Mouse (Mus musculus): ENCODE data around the gene Mocs3. TPM values are rescaled to one million over a fixed set of nuclear protein-coding genes. Genes with fewer than 3 reads are reported as not detected.

Gene Mocs3
- polyA plus RNA-seq (2015; fragmentation: Nextera tagmentation; extraction: Ambion mirVana), result 5.6 and 5.9 TPM in 2 replicates

DNA sequence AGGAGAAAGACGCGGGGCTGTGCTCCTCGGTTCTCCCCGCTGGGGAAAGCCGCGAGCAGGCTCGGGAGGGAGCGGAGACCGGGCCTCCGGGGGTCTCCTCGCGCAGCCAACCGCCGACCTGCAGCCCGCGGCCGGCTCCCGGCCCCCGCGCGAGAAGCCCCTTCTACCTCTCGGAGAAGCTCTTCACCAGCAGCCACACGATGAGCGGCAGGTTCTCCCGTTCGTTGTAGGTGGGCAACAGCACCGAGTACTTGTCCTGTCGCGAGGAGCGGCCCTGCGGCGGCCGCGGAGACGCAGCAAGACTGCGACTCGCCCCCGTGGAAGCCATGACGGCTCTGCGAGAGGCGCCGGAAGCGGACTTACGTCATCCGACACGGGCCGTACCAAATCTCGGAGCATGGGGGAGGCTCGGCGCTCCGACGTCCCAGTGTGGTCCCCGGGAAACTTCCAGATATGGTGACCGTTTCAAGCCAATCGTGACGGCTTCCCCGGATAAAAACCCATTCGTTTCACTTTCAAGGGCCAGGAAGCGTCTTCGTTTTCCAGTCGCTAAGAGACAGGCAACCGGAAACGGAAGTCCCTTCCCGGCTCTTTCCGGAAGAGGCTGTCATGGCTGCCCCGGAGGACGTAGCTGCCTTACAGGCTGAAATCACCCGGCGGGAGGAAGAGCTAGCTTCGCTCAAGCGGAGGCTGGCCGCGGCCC lies at the start of gene Mocs3, which contains the start of the genes Gm20716 and Dpm1:
Mocs3 (plus strand) TSS at position 597 of the 703 bp plus-strand sequence.
Gm20716 (minus strand) TSS at position 339 of the 703 bp plus-strand sequence.
Dpm1 (minus strand) TSS at position 566 of the 703 bp plus-strand sequence.
- peak within 1 kb of the TSS; percentile 92 for H3K4me3 ChIP-seq (ENCODE audit: low read depth, low read length)
- peak within 1 kb of the TSS; percentile 94 for H3K27ac ChIP-seq (ENCODE audit: low read length)
- H3K4me1 ChIP-seq (ENCODE audit: insufficient read depth, low read depth, low read length), result peaks cover 12% of the 10 kb centered on the region; the same call in 1 of the 2 replicates
- peak; percentile 46; the same call in 1 of the 2 replicates for TF ChIP-seq EP300 (IDR thresholded peaks at IDR 0.05)
- no peak for TF ChIP-seq CTCF (IDR thresholded peaks at IDR 0.05)
- peak within 1 kb of the TSS; percentile 90 for H3K9ac ChIP-seq (replicated peaks; ENCODE audit: low read depth)
- H3K27me3 ChIP-seq (replicated peaks; ENCODE audit: insufficient read depth, low read length), result no peaks in the 10 kb centered on the region
- peaks cover 12% of the 10 kb centered on the region for H3K36me3 ChIP-seq (ENCODE audit: insufficient read depth, low read length)
- ATAC-seq, result peak; percentile 90
- no peaks in the 10 kb centered on the region for H3K9me3 ChIP-seq (ENCODE audit: low read length)
- DNase-seq (ENCODE audit: low spot score), result peak; percentile 95
- peak within 1 kb of the TSS; percentile 98 for H3K4me2 ChIP-seq (replicated peaks; ENCODE audit: low read depth, low read length)
- under 1% methylated on average over 70 of the region's 73 CpGs for WGBS

DNA sequence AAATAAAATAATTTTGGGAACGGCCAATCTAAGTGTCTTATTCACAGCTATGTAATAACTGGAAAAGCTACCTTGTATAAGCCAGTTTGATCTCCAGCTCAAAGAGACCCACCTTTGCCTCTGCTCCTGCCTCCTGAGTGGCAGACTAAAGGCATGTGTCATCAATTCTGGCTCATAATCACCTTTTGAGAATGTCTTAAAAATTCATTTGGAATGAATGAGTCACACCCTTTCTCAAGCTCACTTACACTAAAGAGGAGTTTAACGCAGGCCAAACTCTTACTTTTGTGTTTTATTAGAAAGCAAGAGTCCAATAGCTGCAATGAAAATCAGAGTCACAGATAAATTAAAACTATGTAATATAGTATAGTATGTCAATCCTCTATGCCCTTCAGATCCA lies 38.6 kb upstream of the Mocs3 start:
- Histone ChIP-seq H3K4me3 (ENCODE audit: low read depth, low read length) (no peak overlapping the region), H3K4me1 (ENCODE audit: insufficient read depth, low read depth, low read length) (peaks cover 6% of the 10 kb centered on the region; the same call in 1 of the 2 replicates), H3K9me3 (ENCODE audit: low read length) (no peaks in the 10 kb centered on the region), H3K27me3 (replicated peaks; ENCODE audit: insufficient read depth, low read length) (no peaks in the 10 kb centered on the region), H3K27ac (ENCODE audit: low read length) (no peak overlapping the region), H3K9ac (replicated peaks; ENCODE audit: low read depth) (no peak overlapping the region), H3K36me3 (ENCODE audit: insufficient read depth, low read length) (peaks cover 7% of the 10 kb centered on the region; the same call in 1 of the 2 replicates), H3K4me2 (replicated peaks; ENCODE audit: low read depth, low read length) (no peak overlapping the region)
- TF ChIP-seq CTCF (IDR thresholded peaks at IDR 0.05) (no peak), EP300 (IDR thresholded peaks at IDR 0.05) (no peak)
- peak; percentile 42 for DNase-seq (ENCODE audit: low spot score)
- no peak; the same call in 1 of the 2 replicates for ATAC-seq
- 63% methylated on average over 2 of the region's 2 CpGs for WGBS

GRCm38 (mm10) chr2:168193685-168194084 lies 36.7 kb upstream of the Mocs3 start:
- H3K4me1 ChIP-seq (ENCODE audit: insufficient read depth, low read depth, low read length), result peaks cover 6% of the 10 kb centered on the region; the same call in 1 of the 2 replicates
- H3K4me3 ChIP-seq (ENCODE audit: low read depth, low read length), result no peak overlapping the region
- H3K36me3 ChIP-seq (ENCODE audit: insufficient read depth, low read length), result peaks cover 5% of the 10 kb centered on the region; the same call in 1 of the 2 replicates
- H3K27ac ChIP-seq (ENCODE audit: low read length), result no peak overlapping the region
- H3K9me3 ChIP-seq (ENCODE audit: low read length), result no peaks in the 10 kb centered on the region
- no peak overlapping the region for H3K4me2 ChIP-seq (replicated peaks; ENCODE audit: low read depth, low read length)
- 50% methylated on average over 2 of the region's 2 CpGs for WGBS
- H3K27me3 ChIP-seq (replicated peaks; ENCODE audit: insufficient read depth, low read length), result no peaks in the 10 kb centered on the region
- H3K9ac ChIP-seq (replicated peaks; ENCODE audit: low read depth), result no peak overlapping the region
- DNase-seq (ENCODE audit: low spot score), result no peak
- no peak for ATAC-seq
- TF ChIP-seq EP300 (IDR thresholded peaks at IDR 0.05) (no peak), CTCF (IDR thresholded peaks at IDR 0.05) (no peak)

DNA sequence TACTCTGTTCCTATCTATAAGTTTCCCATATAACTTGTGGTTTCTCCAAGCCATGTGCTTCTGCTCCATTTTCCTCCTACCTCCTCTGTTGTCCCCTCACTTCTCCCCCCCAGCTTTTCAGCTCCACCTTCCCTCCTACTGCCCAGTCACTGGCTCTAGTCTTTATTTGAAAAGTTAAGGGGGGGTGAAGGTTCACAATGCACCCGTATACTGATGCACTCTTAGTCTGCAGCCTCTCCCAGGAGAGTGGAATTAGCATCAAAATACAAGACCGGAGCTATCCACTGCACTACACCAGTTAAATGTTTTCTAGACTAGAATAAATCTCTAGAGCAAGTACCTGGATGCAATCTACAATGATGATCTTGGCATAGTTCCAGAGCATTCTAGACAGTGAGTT lies 34.7 kb upstream of the Mocs3 start:
- DNase-seq (ENCODE audit: low spot score) (no peak), ATAC-seq (no peak)
- H3K9me3 ChIP-seq (ENCODE audit: low read length), result no peaks in the 10 kb centered on the region
- no peak overlapping the region for H3K4me3 ChIP-seq (ENCODE audit: low read depth, low read length)
- no peak overlapping the region for H3K9ac ChIP-seq (replicated peaks; ENCODE audit: low read depth)
- H3K4me2 ChIP-seq (replicated peaks; ENCODE audit: low read depth, low read length), result no peak overlapping the region
- H3K27me3 ChIP-seq (replicated peaks; ENCODE audit: insufficient read depth, low read length), result no peaks in the 10 kb centered on the region
- no peak overlapping the region for H3K27ac ChIP-seq (ENCODE audit: low read length)
- WGBS, result 36% methylated on average over 2 of the region's 2 CpGs
- 0 out of 2 replicates have a peak, but pooled peaks cover 5% of the 10 kb centered on the region for H3K36me3 ChIP-seq (ENCODE audit: insufficient read depth, low read length)
- TF ChIP-seq CTCF (IDR thresholded peaks at IDR 0.05), result no peak
- TF ChIP-seq EP300 (IDR thresholded peaks at IDR 0.05), result no peak
- H3K4me1 ChIP-seq (ENCODE audit: insufficient read depth, low read depth, low read length), result peaks cover 7% of the 10 kb centered on the region; the same call in 1 of the 2 replicates

- 64% methylated on average over 1 of the region's 1 CpGs for WGBS
- ATAC-seq (0 out of 2 replicates have a peak, but pooled peaks have one; percentile 11), DNase-seq (ENCODE audit: low spot score) (peak; percentile 44)
- H3K27me3 ChIP-seq (replicated peaks; ENCODE audit: insufficient read depth, low read length), result no peaks in the 10 kb centered on the region
- 0 out of 2 replicates have a peak, but pooled peaks cover 5% of the 10 kb centered on the region for H3K36me3 ChIP-seq (ENCODE audit: insufficient read depth, low read length)
- H3K4me2 ChIP-seq (replicated peaks; ENCODE audit: low read depth, low read length), result no peak overlapping the region
- H3K9ac ChIP-seq (replicated peaks; ENCODE audit: low read depth), result no peak overlapping the region
- peaks cover 16% of the 10 kb centered on the region; the same call in 1 of the 2 replicates for H3K4me1 ChIP-seq (ENCODE audit: insufficient read depth, low read depth, low read length)
- TF ChIP-seq EP300 (IDR thresholded peaks at IDR 0.05), result no peak
- no peak for TF ChIP-seq CTCF (IDR thresholded peaks at IDR 0.05)
- no peak overlapping the region for H3K4me3 ChIP-seq (ENCODE audit: low read depth, low read length)
- H3K27ac ChIP-seq (ENCODE audit: low read length), result no peak overlapping the region
- H3K9me3 ChIP-seq (ENCODE audit: low read length), result no peaks in the 10 kb centered on the region
Observed at GRCm38 (mm10) chr2:168198421-168198820, 32.0 kb upstream of the Mocs3 start.

- Histone ChIP-seq H3K27ac (ENCODE audit: low read length) (no peak overlapping the region), H3K9ac (replicated peaks; ENCODE audit: low read depth) (no peak overlapping the region), H3K4me3 (ENCODE audit: low read depth, low read length) (no peak overlapping the region), H3K4me1 (ENCODE audit: insufficient read depth, low read depth, low read length) (peaks cover 16% of the 10 kb centered on the region; the same call in 1 of the 2 replicates), H3K27me3 (replicated peaks; ENCODE audit: insufficient read depth, low read length) (no peaks in the 10 kb centered on the region), H3K4me2 (replicated peaks; ENCODE audit: low read depth, low read length) (no peak overlapping the region), H3K9me3 (ENCODE audit: low read length) (no peaks in the 10 kb centered on the region), H3K36me3 (ENCODE audit: insufficient read depth, low read length) (0 out of 2 replicates have a peak, but pooled peaks cover 5% of the 10 kb centered on the region)
- no peak for ATAC-seq
- no peak for DNase-seq (ENCODE audit: low spot score)
- no peak for TF ChIP-seq EP300 (IDR thresholded peaks at IDR 0.05)
- 73% methylated on average over 4 of the region's 4 CpGs for WGBS
Observed at GRCm38 (mm10) chr2:168199476-168199875, 30.9 kb upstream of the Mocs3 start.

All from lung, postnatal 0 days (tissue).